Mouse (Mus musculus): Measurements from ENCODE around the gene Topaz1.
"Not testable (repeated sequence)": the region's sequence is repeated elsewhere in the genome, so short reads cannot be mapped to it uniquely, and the experiment has no call there.

Topaz1 gene

GRCm38 (mm10) chr9:122810212-122810611 lies 63.1 kb downstream of the Topaz1 start:
- DNase-seq (ENCODE audit: low read depth, low spot score) = no peak

GRCm38 (mm10) chr9:122812386-122812785 lies 65.2 kb downstream of the Topaz1 start:
- no peak for DNase-seq (ENCODE audit: low read depth, low spot score)

DNA sequence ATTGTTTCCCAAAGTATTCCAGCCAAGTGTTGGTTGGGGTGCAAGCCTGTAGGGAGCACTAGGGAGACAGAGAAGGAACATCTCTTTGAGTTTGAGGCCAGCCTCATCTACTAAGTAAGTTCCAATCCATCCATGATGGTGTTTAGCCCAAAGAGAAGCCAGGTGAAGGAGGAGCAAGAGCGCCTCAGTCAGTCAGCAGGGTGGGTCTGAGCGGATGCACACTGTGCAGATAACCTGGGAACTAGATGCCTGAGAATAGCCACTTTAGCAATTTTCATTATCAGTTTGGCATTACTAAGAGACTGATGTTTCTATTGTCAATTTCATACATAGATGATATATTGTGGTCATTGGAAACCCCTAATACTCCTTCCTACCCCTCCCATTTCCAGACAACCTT lies 67.6 kb downstream of the Topaz1 start:
- DNase-seq (ENCODE audit: low read depth, low spot score) = no peak

GRCm38 (mm10) chr9:122815239-122815851 lies 68.2 kb downstream of the Topaz1 start:
- no peak for DNase-seq (ENCODE audit: low read depth, low spot score)

DNA sequence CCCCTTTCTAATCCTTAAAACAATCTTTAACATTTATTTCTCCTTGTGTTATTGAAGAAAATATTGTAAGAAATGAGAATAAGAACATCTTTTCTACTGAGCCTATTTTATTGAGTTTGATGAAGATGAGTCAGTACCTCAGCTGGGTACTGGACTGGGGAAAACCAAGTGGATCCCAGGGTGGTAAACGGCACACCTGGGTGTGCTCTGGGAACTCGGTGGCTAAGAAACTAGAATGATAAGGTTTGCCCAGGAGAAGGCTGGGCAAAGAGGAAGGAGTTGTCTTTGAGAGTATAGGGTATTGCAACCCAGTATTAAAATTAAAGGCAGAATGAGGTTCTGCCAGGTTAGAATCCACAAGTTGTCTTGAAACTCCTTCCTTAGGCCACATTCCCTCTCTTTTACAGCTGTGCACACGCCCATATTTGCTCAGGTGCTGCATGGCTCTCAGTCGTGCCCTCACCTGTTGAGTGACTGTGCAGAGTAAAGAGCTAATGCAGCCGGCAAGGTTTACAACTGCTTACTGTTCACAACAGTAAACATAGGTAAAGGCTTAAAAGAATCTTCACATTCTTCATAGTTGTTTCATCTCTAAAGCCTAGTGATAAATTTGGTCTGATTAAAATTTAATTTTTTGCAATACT lies 76.3 kb downstream of the Topaz1 start:
- no peak for DNase-seq (ENCODE audit: low read depth, low spot score)

- DNase-seq (ENCODE audit: low read depth, low spot score) = no peak
Measured at GRCm38 (mm10) chr9:122826743-122827142, 79.6 kb downstream of the Topaz1 start.

DNA sequence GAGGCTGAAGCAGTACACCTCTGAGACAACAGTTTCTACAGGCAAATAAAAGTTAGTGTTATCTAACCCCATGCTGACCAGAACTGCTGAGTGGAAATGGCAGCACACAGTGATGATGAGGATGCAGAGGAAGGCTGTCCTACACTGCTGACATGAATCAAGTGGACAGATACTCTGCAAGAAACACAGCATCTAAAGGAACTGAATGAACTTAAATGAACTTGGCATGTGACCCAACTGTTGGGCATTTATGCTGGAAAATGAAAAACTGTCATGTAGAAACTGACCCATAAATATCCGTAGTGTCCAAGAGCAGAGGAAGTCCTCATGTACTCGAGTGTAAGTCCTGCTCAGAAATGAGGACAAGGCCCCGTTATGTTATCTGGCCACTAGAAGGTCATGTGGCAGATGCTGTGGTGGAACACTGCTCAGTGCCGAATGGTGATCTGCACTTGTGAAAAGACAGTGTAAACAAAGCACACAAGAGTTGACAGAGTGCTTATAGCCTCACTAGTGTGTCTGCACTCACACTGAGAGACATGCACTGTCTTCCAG lies 82.8 kb downstream of the Topaz1 start:
- no peak for DNase-seq (ENCODE audit: low read depth, low spot score)

DNA sequence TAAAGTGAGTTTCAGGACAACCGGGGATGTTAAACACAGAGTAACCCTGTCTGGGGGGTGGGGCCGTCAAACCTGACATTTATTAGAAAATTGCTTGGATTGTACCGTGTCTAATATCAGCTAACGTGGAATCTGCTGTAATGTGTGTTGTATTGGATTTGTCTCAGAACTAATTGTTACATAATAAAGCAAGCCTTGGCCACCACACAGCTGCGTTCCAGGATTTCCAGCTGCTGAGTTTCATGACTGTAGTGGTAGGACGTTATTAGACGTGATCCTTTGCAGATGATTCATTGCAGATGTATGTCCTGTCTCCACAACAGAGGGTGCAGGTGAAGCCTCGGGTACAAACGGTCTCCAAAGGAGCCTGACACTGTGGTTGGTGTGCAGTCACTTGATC lies 89.0 kb downstream of the Topaz1 start:
- no peak for DNase-seq (ENCODE audit: low read depth, low spot score)

DNA sequence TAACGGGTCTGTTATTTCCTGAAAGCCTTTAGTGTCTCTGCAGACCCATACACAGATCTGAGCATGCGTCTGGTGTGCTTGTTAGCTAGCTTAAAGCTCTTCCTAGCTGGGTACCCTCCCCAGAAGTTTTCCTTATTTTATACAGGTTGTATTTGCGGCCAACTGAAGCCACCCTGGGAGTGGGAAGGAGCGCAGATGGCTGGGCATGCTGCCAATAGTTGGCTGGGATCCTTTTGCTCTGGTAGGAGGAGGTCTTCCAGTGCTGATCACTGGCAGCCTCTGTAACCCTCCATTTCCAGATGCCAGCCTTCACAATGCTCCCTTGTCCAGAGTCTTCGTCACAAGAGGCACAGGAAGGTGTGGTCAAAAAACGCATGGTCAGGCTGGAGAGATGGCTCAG lies 89.6 kb downstream of the Topaz1 start:
- no peak for DNase-seq (ENCODE audit: low read depth, low spot score)

- no peak for DNase-seq (ENCODE audit: low read depth, low spot score)
Measured at GRCm38 (mm10) chr9:122837216-122837615, 90.1 kb downstream of the Topaz1 start.

DNA sequence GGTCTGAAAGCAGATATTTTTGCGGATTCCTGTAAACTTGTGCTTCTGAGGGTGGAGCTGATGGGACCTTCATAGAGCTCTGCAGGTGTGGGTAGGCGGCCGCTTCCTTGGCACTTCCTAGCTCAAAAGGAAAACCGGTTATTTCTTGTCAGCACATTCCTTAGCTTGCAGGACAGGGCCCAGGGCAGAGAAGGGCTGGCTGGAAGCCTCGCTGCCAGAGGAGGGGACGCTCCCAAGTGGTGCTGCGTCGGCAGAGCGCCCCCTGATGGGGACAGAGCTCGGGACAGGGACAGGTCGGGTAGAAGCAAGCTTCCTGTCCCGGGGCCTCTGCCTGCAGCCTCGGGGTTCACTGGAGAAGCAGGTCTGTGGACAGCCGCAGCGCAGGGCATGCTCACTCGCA lies 90.5 kb downstream of the Topaz1 start:
- no peak for DNase-seq (ENCODE audit: low read depth, low spot score)

DNA sequence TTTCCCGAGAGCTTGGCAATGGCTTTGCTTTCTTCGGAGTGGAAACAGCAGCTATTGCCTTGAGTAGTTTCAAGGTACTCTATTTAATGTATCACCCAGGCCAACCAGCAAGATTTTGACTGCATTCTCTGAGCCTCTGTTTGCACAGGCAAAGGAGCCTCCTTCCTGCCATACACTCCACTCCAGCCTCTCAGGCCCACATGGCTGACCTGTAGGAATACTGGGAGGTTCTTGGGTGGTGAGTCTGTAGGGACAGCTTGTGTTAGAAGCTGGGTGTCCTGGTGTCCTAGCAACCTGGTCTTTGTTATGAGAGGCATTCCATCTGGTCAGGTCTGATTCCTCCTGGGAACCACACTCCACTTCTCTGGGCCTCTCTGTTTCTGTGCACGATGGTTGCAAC lies 96.6 kb downstream of the Topaz1 start, which contains the start of gene Gm35549:
TSS of gene Gm35549 (minus strand) at position 276 of the 400 bp plus-strand sequence.
- DNase-seq (ENCODE audit: low read depth, low spot score) = no peak

- no peak for DNase-seq (ENCODE audit: low read depth, low spot score)
Measured at GRCm38 (mm10) chr9:122845621-122846020, 98.5 kb downstream of the Topaz1 start.

DNA sequence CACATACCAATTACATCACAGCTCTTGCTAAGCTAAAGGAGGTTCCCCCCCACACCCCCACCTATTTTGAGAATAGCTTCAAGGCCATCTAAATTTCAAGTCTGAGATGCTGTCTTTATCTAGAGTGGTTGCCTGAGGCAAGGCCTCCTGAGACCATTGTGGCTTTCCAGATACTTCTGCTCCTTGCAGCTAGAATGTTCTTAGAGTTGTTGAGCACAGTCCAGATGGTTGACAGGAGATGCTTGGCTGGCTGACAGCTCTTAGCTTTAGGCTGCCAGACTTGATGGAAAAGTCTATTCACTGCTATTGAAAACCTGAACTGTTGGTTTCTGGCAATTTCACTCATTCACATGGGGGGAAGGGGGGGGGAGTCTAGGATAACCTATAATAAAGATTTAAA lies 99.0 kb downstream of the Topaz1 start:
- DNase-seq (ENCODE audit: low read depth, low spot score) = no peak

- not testable (repeated sequence) for DNase-seq (ENCODE audit: low read depth, low spot score)
Measured at GRCm38 (mm10) chr9:122847811-122848311, 100.7 kb downstream of the Topaz1 start.

All from c-Kit-negative CD71-positive TER-119-positive erythroid progenitor cells, embryonic 14.5 days (primary cell).